Mouse (Mus musculus): ENCODE measurements at regions not wholly inside any gene's neighbourhood (a gene's known extent, or its start where the extent isn't known, plus 50 kb on each side); places are given as distances from the start of the nearest gene placed in this dataset.

DNA sequence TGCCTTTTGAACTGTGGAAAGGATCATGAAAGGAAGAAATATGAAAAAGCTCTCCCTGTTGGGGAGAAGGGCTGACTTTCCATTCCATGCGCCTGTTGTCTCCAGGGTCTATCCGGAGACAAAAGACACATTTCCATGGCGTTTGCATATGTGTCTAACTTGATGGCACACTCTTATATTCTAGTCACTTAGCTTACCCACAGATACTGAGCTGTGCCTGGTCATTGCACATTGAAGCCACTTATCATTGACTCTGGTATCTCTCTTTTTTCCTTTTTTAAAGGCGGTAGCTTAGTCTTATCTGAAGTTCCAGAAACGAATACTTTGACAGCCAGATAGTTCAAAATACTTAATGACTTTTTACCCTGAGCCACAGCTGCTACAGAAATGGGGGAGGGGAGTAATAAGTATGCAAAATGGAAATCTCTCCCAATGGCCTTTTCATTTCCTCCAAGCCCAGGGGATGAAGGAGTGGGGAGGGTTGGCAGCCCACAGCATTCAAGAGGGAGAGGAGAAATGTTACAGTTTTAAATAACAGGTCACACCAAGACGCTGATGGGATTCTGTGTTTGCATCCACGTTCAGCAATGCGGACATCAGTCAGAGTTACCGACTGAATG lies 137.9 kb upstream of the Slc35f3 start:
- no peak for DNase-seq (ENCODE audit: low spot score in 2 of 2)

- DNase-seq (ENCODE audit: low spot score in 2 of 2), result no peak
Observed at GRCm38 (mm10) chr8:126162748-126163371, 135.5 kb upstream of the Slc35f3 start.

GRCm38 (mm10) chr8:126163954-126164353 lies 134.4 kb upstream of the Slc35f3 start:
- DNase-seq (ENCODE audit: low spot score in 2 of 2), result no peak

GRCm38 (mm10) chr8:126165486-126166095 lies 132.8 kb upstream of the Slc35f3 start:
- no peak for DNase-seq (ENCODE audit: low spot score in 2 of 2)

- DNase-seq (ENCODE audit: low spot score in 2 of 2), result no peak
Observed at GRCm38 (mm10) chr8:126166394-126166793, 132.0 kb upstream of the Slc35f3 start.

DNA sequence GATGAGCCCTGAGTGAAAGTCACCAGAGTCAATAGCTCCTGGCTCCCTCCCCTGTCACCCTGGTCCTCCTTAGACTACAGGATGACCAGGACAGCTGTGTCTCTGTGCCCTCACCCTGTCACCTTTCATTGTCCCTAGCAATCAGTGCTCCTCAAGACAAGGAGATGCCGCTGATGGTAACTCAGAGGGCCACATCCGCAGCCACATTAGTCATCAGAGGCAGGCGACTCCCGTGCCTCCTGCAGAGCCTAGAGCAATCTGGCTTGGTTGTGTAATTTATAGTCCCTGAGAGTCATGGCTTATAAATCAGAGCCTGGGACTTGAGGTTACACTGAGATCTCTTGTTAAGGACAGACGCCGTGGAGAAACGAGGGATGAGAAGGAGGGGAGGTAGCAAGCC lies 123.9 kb upstream of the Slc35f3 start:
- DNase-seq (ENCODE audit: low spot score in 2 of 2), result no peak

DNA sequence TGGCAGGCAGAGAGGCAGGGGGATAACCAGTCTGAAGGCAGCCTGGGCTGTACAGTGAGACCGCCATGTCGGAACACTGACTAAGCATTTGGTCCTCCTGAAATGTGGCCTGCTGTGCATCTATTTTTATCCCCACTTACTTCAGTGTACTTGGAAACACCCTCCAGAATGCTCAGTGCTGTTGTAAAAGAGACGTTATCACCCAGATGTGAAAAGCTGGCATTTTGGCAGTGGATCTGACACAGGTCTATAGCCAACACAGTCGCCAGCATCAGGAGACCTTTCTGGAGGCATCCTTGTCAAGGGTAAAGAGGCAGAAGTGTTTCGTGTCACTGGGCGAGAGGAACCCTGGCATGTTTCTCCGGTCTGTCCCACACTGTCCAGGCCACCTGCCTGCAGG lies 122.1 kb upstream of the Slc35f3 start:
- DNase-seq (ENCODE audit: low spot score in 2 of 2), result no peak

GRCm38 (mm10) chr8:126177855-126178254 lies 120.5 kb upstream of the Slc35f3 start:
- DNase-seq (ENCODE audit: low spot score in 2 of 2), result no peak

DNA sequence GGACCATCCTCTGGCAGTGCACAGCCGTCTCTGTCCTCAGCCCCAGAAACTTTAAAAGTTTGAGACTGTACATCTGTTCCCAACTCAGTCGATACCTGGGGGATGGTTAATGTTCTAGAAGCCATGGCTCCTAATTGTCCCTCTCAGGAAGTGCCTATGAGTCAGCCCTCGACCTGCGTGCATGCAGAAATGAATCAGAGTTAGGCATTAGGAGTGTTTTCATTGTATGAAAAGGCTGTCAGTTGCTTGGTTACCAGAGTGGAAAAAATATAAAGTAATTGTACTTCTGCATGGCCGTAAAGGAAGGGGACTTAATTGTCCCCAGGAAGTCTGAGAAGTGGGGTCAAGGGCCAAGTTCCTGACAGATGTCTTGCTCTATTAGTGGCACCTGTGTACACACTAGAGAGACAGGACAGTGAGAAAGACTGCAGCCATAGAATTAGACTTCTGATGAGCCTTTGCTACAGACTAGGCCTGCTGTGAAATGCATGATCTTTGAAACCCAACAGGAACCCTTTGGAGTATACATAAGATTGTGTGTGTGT lies 109.5 kb upstream of the Slc35f3 start:
- DNase-seq (ENCODE audit: low spot score in 2 of 2), result no peak

GRCm38 (mm10) chr8:126195616-126196015 lies 102.7 kb upstream of the Slc35f3 start:
- DNase-seq (ENCODE audit: low spot score in 2 of 2), result no peak

DNA sequence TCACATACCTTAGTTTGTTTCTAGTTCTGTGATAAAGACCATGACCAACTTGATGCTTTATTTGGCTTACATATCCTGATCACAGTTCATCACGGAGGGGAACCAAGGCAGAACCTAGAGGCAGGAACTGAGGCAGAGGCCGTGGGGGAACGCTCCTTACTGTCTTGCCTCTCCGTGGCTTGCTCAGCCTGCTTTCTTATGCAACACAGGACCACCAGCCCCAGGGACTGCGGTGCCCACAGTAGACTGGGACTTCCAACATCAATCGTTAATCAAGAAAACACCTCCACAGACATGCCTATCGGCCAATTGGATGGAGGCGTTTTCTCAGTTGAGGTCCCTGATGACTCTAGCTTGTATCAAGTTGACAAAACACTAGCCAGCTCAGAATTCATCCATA lies 87.8 kb upstream of the Slc35f3 start:
- DNase-seq (ENCODE audit: low spot score in 2 of 2), result no peak

DNA sequence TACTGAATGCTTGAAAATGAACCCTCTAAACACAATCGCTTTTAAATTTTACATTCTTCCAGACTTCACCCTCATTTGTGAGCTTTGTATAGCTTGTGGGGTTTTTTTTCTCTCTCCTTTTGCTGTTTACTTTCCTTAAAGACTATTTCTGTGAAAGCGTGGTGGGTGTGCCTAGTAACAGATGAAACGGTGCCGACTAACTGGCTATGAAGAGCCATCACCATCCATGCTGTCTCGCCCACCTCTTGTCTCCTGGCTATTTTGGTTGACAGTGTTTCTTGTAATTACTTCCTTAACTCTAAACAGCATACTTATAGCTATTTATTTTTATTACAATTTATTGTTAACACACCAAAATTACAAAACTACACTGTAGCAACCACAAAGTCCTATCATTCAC lies 85.6 kb upstream of the Slc35f3 start:
- DNase-seq (ENCODE audit: low spot score in 2 of 2), result no peak

GRCm38 (mm10) chr8:126214571-126214970 lies 83.8 kb upstream of the Slc35f3 start:
- DNase-seq (ENCODE audit: low spot score in 2 of 2), result no peak

- no peak for DNase-seq (ENCODE audit: low spot score in 2 of 2)
Observed at GRCm38 (mm10) chr8:126216391-126216790, 82.0 kb upstream of the Slc35f3 start.

DNA sequence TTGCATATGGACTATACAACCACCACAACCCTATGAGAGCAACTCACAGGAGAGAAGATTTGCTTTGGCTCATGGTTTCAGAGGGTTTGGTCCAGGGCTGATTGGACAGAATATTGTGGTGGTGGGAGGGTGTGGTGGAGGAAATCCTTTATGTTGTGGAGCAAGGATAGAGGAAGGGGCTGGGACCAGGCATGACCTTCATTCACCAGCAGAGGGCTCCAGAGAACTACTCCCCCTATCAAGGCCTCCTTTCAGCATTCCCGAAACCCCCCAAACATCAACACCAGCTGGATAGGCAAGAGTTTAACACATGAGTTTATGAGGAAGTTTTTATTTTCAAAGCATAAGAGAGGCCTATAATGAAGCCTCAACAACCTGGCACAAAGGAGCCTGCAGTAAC lies 76.7 kb upstream of the Slc35f3 start:
- DNase-seq (ENCODE audit: low spot score in 2 of 2), result no peak

DNA sequence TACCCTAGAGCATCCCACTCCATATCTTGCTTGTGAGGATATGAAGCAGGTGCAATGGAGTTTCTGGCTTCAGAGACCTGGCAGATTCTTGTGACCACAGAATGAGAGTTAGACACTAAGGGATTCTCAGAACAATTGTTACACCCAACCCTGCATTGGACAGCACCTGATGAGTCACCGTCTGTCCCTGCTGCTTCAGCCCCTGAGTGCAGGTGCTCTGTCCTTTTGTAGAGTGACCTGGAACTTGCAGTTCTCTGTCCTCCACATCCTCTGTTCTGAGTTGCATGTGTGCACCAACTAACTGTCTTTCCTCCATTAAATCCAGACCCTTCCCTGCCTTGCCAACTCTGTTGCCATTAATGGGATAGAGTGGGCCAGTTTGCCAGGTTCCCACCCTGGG lies 66.6 kb upstream of the Slc35f3 start:
- DNase-seq (ENCODE audit: low spot score in 2 of 2), result no peak

- DNase-seq (ENCODE audit: low spot score in 2 of 2), result no peak
Observed at GRCm38 (mm10) chr8:126232521-126232920, 65.8 kb upstream of the Slc35f3 start.

- no peak for DNase-seq (ENCODE audit: low spot score in 2 of 2)
Observed at GRCm38 (mm10) chr8:126239684-126240083, 58.7 kb upstream of the Slc35f3 start.

DNA sequence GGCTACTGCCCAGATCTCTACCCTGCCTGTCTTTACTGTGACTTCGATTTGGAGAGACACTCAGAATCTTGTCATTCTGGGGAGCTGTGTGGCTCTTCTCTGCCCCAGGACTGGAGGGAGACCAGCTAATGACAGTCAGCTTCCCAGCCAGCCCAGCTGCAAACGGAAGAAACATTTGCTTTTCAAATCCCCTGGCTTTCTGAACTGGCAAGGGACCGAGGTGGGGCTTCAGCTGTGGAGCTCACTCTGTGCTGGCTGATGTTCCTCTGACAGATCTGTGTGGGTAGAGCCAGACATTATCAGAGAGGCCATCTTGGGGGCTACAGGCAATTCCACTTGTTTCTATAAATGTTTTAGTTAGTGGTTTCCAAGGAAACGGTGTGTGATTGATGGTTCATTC lies 54.0 kb upstream of the Slc35f3 start:
- DNase-seq (ENCODE audit: low spot score in 2 of 2), result no peak

Measured in natural killer cell, adult 2 months (primary cell).